Comparison of ENCODE assay signal across 21 mouse cellular contexts in the genomic region with DNA sequence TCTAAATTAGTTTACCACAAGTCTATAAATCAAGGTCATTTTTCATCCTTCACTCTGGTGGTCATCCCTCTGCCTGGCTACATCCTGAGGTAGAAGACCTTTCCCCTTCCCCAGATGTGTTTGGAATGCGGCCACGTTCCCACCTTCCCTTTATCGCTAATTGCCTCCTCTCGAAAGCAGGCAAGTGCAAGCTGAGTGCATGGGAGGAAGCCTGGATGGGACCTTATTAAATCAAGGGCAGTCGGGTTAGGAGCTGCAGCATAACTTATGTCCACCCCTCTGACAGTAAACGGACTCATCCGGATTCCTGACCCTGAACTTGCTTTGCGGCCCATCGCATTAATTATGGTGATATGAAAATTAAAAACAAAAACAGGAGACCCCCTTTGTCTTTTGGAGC.
A peak's percentile ranks its signal among the peaks of the same experiment; 100 is the strongest.
DNase-seq lines count a peak whose midpoint lies in the region; ATAC-seq lines count a peak whose summit lies in the region.
"Had no signal": no experiment of that assay in that cellular context is flagged by ENCODE, and none has a peak within 500 bp of the region (broad histone marks: within the 10 kb centered on the region; RNA-seq: fewer than 3 reads in every experiment).

No protein-coding gene starts in this region.

- no peaks in the 10 kb centered on the region for H3K9me3 ChIP-seq in neural tube, embryonic 15.5 days (replicated peaks)
- H3K9me3 ChIP-seq: forebrain, embryonic 15.5 days; hindbrain, embryonic 10.5 days; intestine, embryonic 15.5 days; limb, embryonic 15.5 days; liver, embryonic 15.5 days had no signal

- H3K4me2 ChIP-seq in neural tube, embryonic 15.5 days = no peak overlapping the region
- H3K4me2 ChIP-seq: forebrain, embryonic 15.5 days; heart, embryonic 11.5 days; intestine, embryonic 15.5 days; limb, embryonic 15.5 days; liver, embryonic 15.5 days; midbrain, embryonic 11.5 days had no signal

- no peak for ATAC-seq in neural tube, embryonic 15.5 days (ENCODE audit: low FRiP score)
- ATAC-seq: forebrain, embryonic 15.5 days; hindbrain, embryonic 16.5 days; intestine, embryonic 15.5 days had no signal

- WGBS in neural tube, embryonic 15.5 days = 74% methylated on average over 9 of the region's 9 CpGs

- DNase-seq in embryo, embryonic 10 days (ENCODE audit: low spot score) = peak; percentile 45
- DNase-seq in embryo, embryonic 9.5 days (ENCODE audit: extremely low spot score) = no peak
- peak; percentile 59 for DNase-seq in kidney, postnatal 10 days
- DNase-seq in kidney, postnatal 36 days = no peak
- peak; percentile 27 for DNase-seq in neural tube, embryonic 10.5 days (ENCODE audit: extremely low spot score, low spot score)
- peak; percentile 66 for DNase-seq in mesoderm, embryonic 11.5 days (ENCODE audit: low read depth, low spot score)
- no peak for DNase-seq in layer of hippocampus, postnatal 10 days (ENCODE audit: low spot score in 2 of 2)
- DNase-seq: adrenal gland, postnatal 25 days; cerebellum, adult 9-11 months; gastrocnemius, postnatal 10 days; thymus, adult 18-20 months; thymus, postnatal 4 days had no signal

- no peak overlapping the region for H3K4me3 ChIP-seq in neural tube, embryonic 15.5 days (replicated peaks)
- H3K4me3 ChIP-seq: forebrain, embryonic 15.5 days; hindbrain, embryonic 10.5 days; intestine, embryonic 15.5 days; limb, embryonic 15.5 days; liver, embryonic 15.5 days had no signal

- H3K4me1 ChIP-seq in neural tube, embryonic 15.5 days = no peaks in the 10 kb centered on the region
- H3K4me1 ChIP-seq: forebrain, embryonic 15.5 days; hindbrain, embryonic 10.5 days; intestine, embryonic 15.5 days; liver, embryonic 15.5 days had no signal

- H3K9ac ChIP-seq in neural tube, embryonic 15.5 days (replicated peaks) = no peak overlapping the region
- H3K9ac ChIP-seq: forebrain, embryonic 15.5 days; intestine, embryonic 15.5 days; limb, embryonic 15.5 days; liver, embryonic 15.5 days had no signal

- no peak overlapping the region for H3K27ac ChIP-seq in neural tube, embryonic 15.5 days (replicated peaks)
- H3K27ac ChIP-seq: forebrain, embryonic 15.5 days; hindbrain, embryonic 10.5 days; intestine, embryonic 15.5 days; limb, embryonic 15.5 days; liver, embryonic 15.5 days had no signal

- H3K27me3 ChIP-seq in neural tube, embryonic 15.5 days (replicated peaks) = no peaks in the 10 kb centered on the region
- H3K27me3 ChIP-seq: forebrain, embryonic 15.5 days; intestine, embryonic 15.5 days; limb, embryonic 15.5 days; liver, embryonic 15.5 days had no signal

- H3K36me3 ChIP-seq in neural tube, embryonic 15.5 days = no peaks in the 10 kb centered on the region
- H3K36me3 ChIP-seq: forebrain, embryonic 15.5 days; hindbrain, embryonic 10.5 days; intestine, embryonic 15.5 days; limb, embryonic 15.5 days; liver, embryonic 15.5 days had no signal

Comparison
In these comparisons a context has a peak if more than half of its experiments do, and no peak if none do; other contexts are left out.
1. DNase-seq: peak in embryo, embryonic 10 days (single experiment), kidney, postnatal 10 days (single experiment), neural tube, embryonic 10.5 days (single experiment) and mesoderm, embryonic 11.5 days (single experiment); none in embryo, embryonic 9.5 days (single experiment), kidney, postnatal 36 days (0 of 2) and layer of hippocampus, postnatal 10 days (0 of 2).